Mouse (Mus musculus): ENCODE measurements around the gene Rassf5.
A peak's percentile ranks its signal among the peaks of the same experiment; 100 is the strongest.

- no peak for TF ChIP-seq CTCF (IDR thresholded peaks at IDR 0.05; ENCODE audit: control insufficient read depth, insufficient read depth, insufficient read length)
- peak; percentile 30 for TF ChIP-seq USF1 (IDR thresholded peaks at IDR 0.05; ENCODE audit: low read depth)
- no peak for TF ChIP-seq MYOD1 (IDR thresholded peaks at IDR 0.05; ENCODE audit: control insufficient read depth, insufficient read length, low read depth)
These were observed 23.7 kb upstream of the Rassf5 start for GRCm38 (mm10) chr1:131268776-131269175.

Data from C2C12 (cell line).